Comparison of ENCODE assay signal across 22 mouse cellular contexts in the genomic region with DNA sequence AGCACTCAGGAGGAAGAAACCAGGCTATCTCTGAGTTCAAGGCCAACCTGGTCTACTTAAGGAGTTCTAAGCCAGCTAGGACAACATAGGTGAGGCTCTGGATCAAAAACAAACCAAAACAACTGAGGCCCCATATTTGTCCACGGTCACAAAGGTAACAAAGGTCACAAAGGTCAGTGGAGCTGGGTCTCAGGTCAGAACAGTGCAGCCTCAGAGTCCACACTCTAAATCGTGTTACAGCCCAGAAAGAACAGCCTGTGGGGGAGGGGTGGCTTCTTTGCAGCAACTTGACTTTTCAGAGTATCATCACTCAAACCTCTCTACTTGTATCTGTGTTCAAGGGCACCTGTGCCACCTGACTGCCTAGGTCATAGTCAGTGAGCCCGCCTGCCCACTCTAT.
"Had no signal": no experiment of that assay in that cellular context is flagged by ENCODE, and none has a peak within 500 bp of the region (broad histone marks: within the 10 kb centered on the region; RNA-seq: fewer than 3 reads in every experiment).

No protein-coding gene starts in this region.

- H3K27me3 ChIP-seq: kidney, embryonic 15.5 days; limb, embryonic 15.5 days; megakaryocyte, embryonic 14.5 days; neural tube, embryonic 12.5 days; neural tube, embryonic 15.5 days had no signal

- DNase-seq: kidney, adult 11 months; kidney, adult 8-10 months; kidney, postnatal 10 days; layer of hippocampus, postnatal 36 days; left cerebral cortex, postnatal 4 days; lung, embryonic 14.5 days; right cerebral cortex, adult 18-20 months; right cerebral cortex, postnatal 14 days; right cerebral cortex, postnatal 4 days; thymus, adult 2 months; thymus, postnatal 14 days; thymus, postnatal 4 days had no signal

- H3K27ac ChIP-seq: kidney, embryonic 15.5 days; limb, embryonic 12.5 days; limb, embryonic 15.5 days; midbrain, embryonic 10.5 days; midbrain, embryonic 15.5 days; neural tube, embryonic 12.5 days; neural tube, embryonic 15.5 days; stomach, postnatal 0 days had no signal

- H3K9me3 ChIP-seq: kidney, embryonic 15.5 days; limb, embryonic 12.5 days; limb, embryonic 15.5 days; megakaryocyte, embryonic 14.5 days; midbrain, embryonic 10.5 days; midbrain, embryonic 15.5 days; neural tube, embryonic 12.5 days; neural tube, embryonic 15.5 days had no signal

- H3K4me2 ChIP-seq: kidney, embryonic 15.5 days; limb, embryonic 12.5 days; limb, embryonic 15.5 days; lung, embryonic 14.5 days; midbrain, embryonic 15.5 days; neural tube, embryonic 12.5 days; neural tube, embryonic 15.5 days had no signal

- ATAC-seq: lung, postnatal 0 days; midbrain, embryonic 15.5 days had no signal

- H3K4me3 ChIP-seq: kidney, embryonic 15.5 days; limb, embryonic 12.5 days; limb, embryonic 15.5 days; megakaryocyte, embryonic 14.5 days; midbrain, embryonic 10.5 days; midbrain, embryonic 15.5 days; neural tube, embryonic 12.5 days; neural tube, embryonic 15.5 days had no signal

- H3K9ac ChIP-seq: kidney, embryonic 15.5 days; limb, embryonic 12.5 days; limb, embryonic 15.5 days; lung, embryonic 14.5 days; midbrain, embryonic 15.5 days; neural tube, embryonic 15.5 days had no signal
